Mouse (Mus musculus) kidney, adult 2 months (tissue): ENCODE data around the gene Mettl1.

Source experiments
- CTCF ChIP-seq: fragments of 200-500 bp; conservative IDR thresholded peaks from 2 replicates; pipeline ENCODE4 v1.5.1; 2011; ENCODE audit warnings: low read depth, mild to moderate bottlenecking, control low read depth, low read length, moderate library complexity, mixed read lengths; ENCODE audit not compliant: insufficient read depth, insufficient read length
- POLR2A ChIP-seq: fragments of 200-500 bp; IDR thresholded peaks from one replicate; pipeline ENCODE4 v1.6.1; 2011; ENCODE audit warnings: low read depth, low read length, control low read depth

- TF ChIP-seq CTCF (no peak), POLR2A (no peak)
Observed at GRCm38 (mm10) chr10:127065981-127066380, 24.8 kb downstream of the Mettl1 start.
